Mouse (Mus musculus): Measurements from ENCODE around the gene Hk2. TPM values are rescaled to one million over a fixed set of nuclear protein-coding genes. Genes with fewer than 3 reads are reported as not detected.

The Hk2 gene
- total and polyA plus RNA-seq, 2 experiments from 2014 or later: 2.1 to 2.8 TPM

GRCm38 (mm10) chr6:82762728-82763127, 11.5 kb downstream of the Hk2 start:
- Histone ChIP-seq H3K4me1 (ENCODE audit: insufficient read depth) (no peaks in the 10 kb centered on the region), H3K4me2 (ENCODE audit: low read depth) (no peak overlapping the region), H3K9me3 (ENCODE audit: low read length) (no peaks in the 10 kb centered on the region), H3K9ac (no peak overlapping the region), H3K36me3 (ENCODE audit: insufficient read depth) (no peaks in the 10 kb centered on the region), H3K4me3 (ENCODE audit: low read depth, low read length) (no peak overlapping the region), H3K27ac (ENCODE audit: low read depth, low read length) (no peak overlapping the region), H3K27me3 (ENCODE audit: insufficient read depth, low read length) (no peaks in the 10 kb centered on the region)
- DNase-seq: no peak
- no peak for ATAC-seq
- TF ChIP-seq CTCF (IDR thresholded peaks at IDR 0.05; ENCODE audit: low read depth): no peak
- 76% methylated on average over 2 of the region's 2 CpGs for WGBS

- no peak for DNase-seq
- WGBS: 87% methylated on average over 3 of the region's 3 CpGs
- no peak for TF ChIP-seq CTCF (IDR thresholded peaks at IDR 0.05; ENCODE audit: low read depth)
Observed at GRCm38 (mm10) chr6:82760749-82761357, 13.4 kb downstream of the Hk2 start.

GRCm38 (mm10) chr6:82759241-82759640, 15.0 kb downstream of the Hk2 start:
- Histone ChIP-seq H3K4me1 (ENCODE audit: insufficient read depth) (no peaks in the 10 kb centered on the region), H3K36me3 (ENCODE audit: insufficient read depth) (no peaks in the 10 kb centered on the region), H3K4me2 (ENCODE audit: low read depth) (no peak overlapping the region), H3K4me3 (ENCODE audit: low read depth, low read length) (no peak overlapping the region), H3K27ac (ENCODE audit: low read depth, low read length) (no peak overlapping the region), H3K9me3 (ENCODE audit: low read length) (no peaks in the 10 kb centered on the region), H3K9ac (no peak overlapping the region), H3K27me3 (ENCODE audit: insufficient read depth, low read length) (no peaks in the 10 kb centered on the region)
- DNase-seq: no peak
- no peak for ATAC-seq
- 91% methylated on average over 5 of the region's 5 CpGs for WGBS
- no peak for TF ChIP-seq CTCF (IDR thresholded peaks at IDR 0.05; ENCODE audit: low read depth)

More at GRCm38 (mm10) chr6:82760749-82761357, 13.4 kb downstream of the Hk2 start:
- no peak overlapping the region for H3K4me3 ChIP-seq (ENCODE audit: low read depth, low read length)
- no peak overlapping the region for H3K9ac ChIP-seq
- no peaks in the 10 kb centered on the region for H3K9me3 ChIP-seq (ENCODE audit: low read length)
- H3K4me1 ChIP-seq (ENCODE audit: insufficient read depth): no peaks in the 10 kb centered on the region
- H3K36me3 ChIP-seq (ENCODE audit: insufficient read depth): no peaks in the 10 kb centered on the region
- no peaks in the 10 kb centered on the region for H3K27me3 ChIP-seq (ENCODE audit: insufficient read depth, low read length)
- H3K27ac ChIP-seq (ENCODE audit: low read depth, low read length): no peak overlapping the region
- no peak overlapping the region for H3K4me2 ChIP-seq (ENCODE audit: low read depth)
- ATAC-seq: no peak

GRCm38 (mm10) chr6:82756799-82757210, 17.4 kb downstream of the Hk2 start:
- Histone ChIP-seq H3K27me3 (ENCODE audit: insufficient read depth, low read length) (no peaks in the 10 kb centered on the region), H3K4me3 (ENCODE audit: low read depth, low read length) (no peak overlapping the region), H3K4me2 (ENCODE audit: low read depth) (no peak overlapping the region), H3K36me3 (ENCODE audit: insufficient read depth) (no peaks in the 10 kb centered on the region), H3K27ac (ENCODE audit: low read depth, low read length) (no peak overlapping the region), H3K9ac (no peak overlapping the region), H3K9me3 (ENCODE audit: low read length) (no peaks in the 10 kb centered on the region), H3K4me1 (ENCODE audit: insufficient read depth) (no peaks in the 10 kb centered on the region)
- DNase-seq: no peak
- no peak for TF ChIP-seq CTCF (IDR thresholded peaks at IDR 0.05; ENCODE audit: low read depth)
- peak; percentile 34 for ATAC-seq
- 75% methylated on average over 9 of the region's 9 CpGs for WGBS

- Histone ChIP-seq H3K4me1 (ENCODE audit: insufficient read depth) (no peaks in the 10 kb centered on the region), H3K4me2 (ENCODE audit: low read depth) (no peak overlapping the region), H3K9me3 (ENCODE audit: low read length) (no peaks in the 10 kb centered on the region), H3K4me3 (ENCODE audit: low read depth, low read length) (no peak overlapping the region), H3K36me3 (ENCODE audit: insufficient read depth) (no peaks in the 10 kb centered on the region), H3K9ac (no peak overlapping the region), H3K27me3 (ENCODE audit: insufficient read depth, low read length) (no peaks in the 10 kb centered on the region), H3K27ac (ENCODE audit: low read depth, low read length) (no peak overlapping the region)
- ATAC-seq (no peak), DNase-seq (no peak)
- TF ChIP-seq CTCF (IDR thresholded peaks at IDR 0.05; ENCODE audit: low read depth): no peak
- WGBS: 86% methylated on average over 7 of the region's 7 CpGs
Observed at GRCm38 (mm10) chr6:82756216-82756615, 18.0 kb downstream of the Hk2 start.

- DNase-seq (no peak), ATAC-seq (no peak)
- H3K27ac ChIP-seq (ENCODE audit: low read depth, low read length): no peak overlapping the region
- H3K4me1 ChIP-seq (ENCODE audit: insufficient read depth): no peaks in the 10 kb centered on the region
- H3K9ac ChIP-seq: no peak overlapping the region
- H3K4me2 ChIP-seq (ENCODE audit: low read depth): no peak overlapping the region
- H3K4me3 ChIP-seq (ENCODE audit: low read depth, low read length): no peak overlapping the region
- no peaks in the 10 kb centered on the region for H3K36me3 ChIP-seq (ENCODE audit: insufficient read depth)
- TF ChIP-seq CTCF (IDR thresholded peaks at IDR 0.05; ENCODE audit: low read depth): peak; percentile 18; the same call in 1 of the 2 replicates
- no peaks in the 10 kb centered on the region for H3K27me3 ChIP-seq (ENCODE audit: insufficient read depth, low read length)
- 57% methylated on average over 2 of the region's 2 CpGs for WGBS
- H3K9me3 ChIP-seq (ENCODE audit: low read length): no peaks in the 10 kb centered on the region
Observed at GRCm38 (mm10) chr6:82755338-82755737, 18.9 kb downstream of the Hk2 start.

GRCm38 (mm10) chr6:82754769-82755168, 19.5 kb downstream of the Hk2 start:
- no peaks in the 10 kb centered on the region for H3K9me3 ChIP-seq (ENCODE audit: low read length)
- ATAC-seq (no peak), DNase-seq (no peak)
- H3K4me2 ChIP-seq (ENCODE audit: low read depth): no peak overlapping the region
- no peak overlapping the region for H3K27ac ChIP-seq (ENCODE audit: low read depth, low read length)
- no peak overlapping the region for H3K9ac ChIP-seq
- WGBS: 92% methylated on average over 6 of the region's 6 CpGs
- H3K27me3 ChIP-seq (ENCODE audit: insufficient read depth, low read length): no peaks in the 10 kb centered on the region
- no peak for TF ChIP-seq CTCF (IDR thresholded peaks at IDR 0.05; ENCODE audit: low read depth)
- no peak overlapping the region for H3K4me3 ChIP-seq (ENCODE audit: low read depth, low read length)
- no peaks in the 10 kb centered on the region for H3K36me3 ChIP-seq (ENCODE audit: insufficient read depth)
- H3K4me1 ChIP-seq (ENCODE audit: insufficient read depth): no peaks in the 10 kb centered on the region
